In the genomic region with DNA sequence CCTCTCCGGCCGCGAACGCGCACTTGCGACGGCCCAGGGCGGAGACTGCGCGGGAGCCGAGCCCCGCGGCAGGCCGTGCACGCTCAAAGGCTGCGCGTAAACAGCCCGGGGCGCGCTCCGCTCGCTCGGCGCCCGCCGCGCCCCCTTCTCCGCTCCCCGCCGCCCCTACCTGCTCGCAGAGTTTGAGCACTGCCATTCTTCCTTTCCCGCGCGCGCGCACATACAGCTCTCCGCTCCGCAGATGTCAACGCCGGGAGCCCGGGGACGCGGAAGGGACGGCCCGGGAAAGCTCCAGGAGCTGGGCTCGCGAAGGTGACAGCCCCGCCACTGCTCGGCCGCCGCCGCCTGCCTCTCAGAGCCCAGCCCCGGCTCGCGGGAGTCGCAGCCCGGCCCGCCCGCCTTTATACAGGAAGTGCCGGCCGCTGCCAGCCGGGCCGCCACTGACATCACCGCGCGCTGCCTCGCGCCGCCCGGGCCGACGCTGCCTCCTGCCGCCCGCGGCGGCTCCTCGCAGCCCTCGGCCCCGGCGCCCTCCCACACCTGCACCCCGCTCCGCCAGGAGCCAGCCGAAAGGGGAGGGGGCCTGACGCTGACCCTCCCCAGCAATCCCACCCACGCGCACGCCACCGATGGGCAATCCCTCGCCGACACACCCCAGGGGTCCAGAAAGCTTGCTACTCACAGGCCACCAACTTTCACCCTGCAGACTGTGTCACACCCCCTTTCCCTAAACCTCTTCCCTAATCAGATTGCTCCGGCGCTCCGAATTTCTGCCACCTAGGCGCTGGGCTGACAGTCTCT, we compare ENCODE assay signal across 8 mouse cellular contexts. TPM values are rescaled to one million over a fixed set of nuclear protein-coding genes. Genes with fewer than 3 reads are reported as not detected.
A peak's percentile ranks its signal among the peaks of the same experiment; 100 is the strongest.
DNase-seq lines count a peak whose midpoint lies in the region; ATAC-seq lines count a peak whose summit lies in the region.

TSS of gene Ankrd44 (minus strand) at position 417 of the 801 bp plus-strand sequence.

- peak within 1 kb of the TSS; percentile 91 for H3K27ac ChIP-seq in forebrain, embryonic 13.5 days
- H3K27ac ChIP-seq in heart, embryonic 16.5 days (ENCODE audit: low read length) = peak within 1 kb of the TSS; percentile 86
- peak within 1 kb of the TSS; percentile 60 for H3K27ac ChIP-seq in liver, embryonic 16.5 days (ENCODE audit: low read length)
- H3K27ac ChIP-seq in neural tube, embryonic 11.5 days (ENCODE audit: low read depth, low read length) = peak within 1 kb of the TSS; percentile 65; the same call in 1 of the 2 replicates
- H3K27ac ChIP-seq in stomach, embryonic 15.5 days = peak within 1 kb of the TSS; percentile 89

- H3K4me1 ChIP-seq in forebrain, embryonic 13.5 days = peaks cover 22% of the 10 kb centered on the region
- peaks cover 35% of the 10 kb centered on the region for H3K4me1 ChIP-seq in heart, embryonic 16.5 days (ENCODE audit: control insufficient read depth, insufficient read depth, low read length)
- peaks cover 13% of the 10 kb centered on the region for H3K4me1 ChIP-seq in liver, embryonic 16.5 days (ENCODE audit: control insufficient read depth, low read depth, low read length)
- 0 out of 2 replicates have a peak, but pooled peaks cover 3% of the 10 kb centered on the region for H3K4me1 ChIP-seq in neural tube, embryonic 11.5 days (ENCODE audit: control insufficient read depth, insufficient read depth, low read length)
- H3K4me1 ChIP-seq in stomach, embryonic 15.5 days = peaks cover 16% of the 10 kb centered on the region

- H3K4me2 ChIP-seq in forebrain, embryonic 13.5 days = peak within 1 kb of the TSS; percentile 67
- H3K4me2 ChIP-seq in heart, embryonic 16.5 days (ENCODE audit: low read depth, low read length) = peak within 1 kb of the TSS; percentile 99
- peak within 1 kb of the TSS; percentile 90 for H3K4me2 ChIP-seq in liver, embryonic 16.5 days (ENCODE audit: low read depth, low read length)
- H3K4me2 ChIP-seq in neural tube, embryonic 11.5 days (ENCODE audit: low read depth) = peak within 1 kb of the TSS; percentile 53
- peak within 1 kb of the TSS; percentile 97 for H3K4me2 ChIP-seq in stomach, embryonic 15.5 days

- ATAC-seq in forebrain, embryonic 13.5 days = peak; percentile 95
- ATAC-seq in heart, embryonic 16.5 days (replicated peaks; ENCODE audit: extremely low read depth, insufficient read depth, low FRiP score) = peak; percentile 91
- peak; percentile 86 for ATAC-seq in liver, embryonic 16.5 days (ENCODE audit: low read depth)
- peak; percentile 91 for ATAC-seq in neural tube, embryonic 11.5 days (ENCODE audit: insufficient read depth, low FRiP score, low TSS enrichment)
- peak; percentile 86 for ATAC-seq in stomach, embryonic 15.5 days (ENCODE audit: insufficient read depth, low FRiP score, low read depth)

- H3K27me3 ChIP-seq in forebrain, embryonic 13.5 days = no peaks in the 10 kb centered on the region
- no peaks in the 10 kb centered on the region for H3K27me3 ChIP-seq in heart, embryonic 16.5 days (ENCODE audit: control insufficient read depth, insufficient read depth, low read length)
- H3K27me3 ChIP-seq in liver, embryonic 16.5 days (ENCODE audit: control insufficient read depth, insufficient read depth, low read depth, low read length) = peaks cover 25% of the 10 kb centered on the region
- H3K27me3 ChIP-seq in neural tube, embryonic 11.5 days (ENCODE audit: control insufficient read depth, insufficient read depth, low read length) = no peaks in the 10 kb centered on the region
- no peaks in the 10 kb centered on the region for H3K27me3 ChIP-seq in stomach, embryonic 15.5 days (replicated peaks)

- H3K9ac ChIP-seq in forebrain, embryonic 13.5 days = peak within 1 kb of the TSS; percentile 88
- peak within 1 kb of the TSS; percentile 93 for H3K9ac ChIP-seq in heart, embryonic 16.5 days (ENCODE audit: low read length)
- H3K9ac ChIP-seq in liver, embryonic 16.5 days (ENCODE audit: low read depth, low read length) = peak within 1 kb of the TSS; percentile 69
- peak within 1 kb of the TSS; percentile 69 for H3K9ac ChIP-seq in neural tube, embryonic 11.5 days (ENCODE audit: low read length)
- peak within 1 kb of the TSS; percentile 84 for H3K9ac ChIP-seq in stomach, embryonic 15.5 days

- peak; percentile 78 to 79 for DNase-seq in CD8-positive naive resting alpha-beta T cell, adult 2 months (ENCODE audit: low read depth in 2 of 2, low spot score in 2 of 2)
- peak; percentile 21 for DNase-seq in c-Kit-positive CD71-positive TER-119-positive erythroid progenitor cells, embryonic 14.5 days (ENCODE audit: low spot score)
- DNase-seq in kidney, postnatal 25 days = peak; percentile 86 to 92
- DNase-seq in neural tube, embryonic 11.5 days (ENCODE audit: low spot score) = peak; percentile 85

- no peaks in the 10 kb centered on the region for H3K9me3 ChIP-seq in forebrain, embryonic 13.5 days (replicated peaks)
- H3K9me3 ChIP-seq in heart, embryonic 16.5 days (replicated peaks; ENCODE audit: control insufficient read depth, low read length) = no peaks in the 10 kb centered on the region
- H3K9me3 ChIP-seq in liver, embryonic 16.5 days (replicated peaks; ENCODE audit: control insufficient read depth, low read length) = no peaks in the 10 kb centered on the region
- H3K9me3 ChIP-seq in neural tube, embryonic 11.5 days (ENCODE audit: control insufficient read depth, low read length) = no peaks in the 10 kb centered on the region
- H3K9me3 ChIP-seq in stomach, embryonic 15.5 days = no peaks in the 10 kb centered on the region

- H3K4me3 ChIP-seq in forebrain, embryonic 13.5 days = peak within 1 kb of the TSS; percentile 80
- H3K4me3 ChIP-seq in heart, embryonic 16.5 days (ENCODE audit: low read length) = peak within 1 kb of the TSS; percentile 93
- H3K4me3 ChIP-seq in liver, embryonic 16.5 days (ENCODE audit: low read depth, low read length) = peak within 1 kb of the TSS; percentile 70
- peak within 1 kb of the TSS; percentile 68 for H3K4me3 ChIP-seq in neural tube, embryonic 11.5 days (ENCODE audit: low read depth, low read length)
- H3K4me3 ChIP-seq in stomach, embryonic 15.5 days (replicated peaks) = peak within 1 kb of the TSS; percentile 89

- H3K36me3 ChIP-seq in forebrain, embryonic 13.5 days (ENCODE audit: poor library complexity, severe bottlenecking) = no peaks in the 10 kb centered on the region
- H3K36me3 ChIP-seq in heart, embryonic 16.5 days (ENCODE audit: control insufficient read depth, insufficient read depth) = no peaks in the 10 kb centered on the region
- H3K36me3 ChIP-seq in liver, embryonic 16.5 days (ENCODE audit: control insufficient read depth, insufficient read depth) = no peaks in the 10 kb centered on the region
- no peaks in the 10 kb centered on the region for H3K36me3 ChIP-seq in neural tube, embryonic 11.5 days (ENCODE audit: control insufficient read depth, insufficient read depth, low read length)
- H3K36me3 ChIP-seq in stomach, embryonic 15.5 days = no peaks in the 10 kb centered on the region

- WGBS in forebrain, embryonic 13.5 days = under 1% methylated on average over 62 of the region's 94 CpGs
- under 1% methylated on average over 85 of the region's 94 CpGs for WGBS in heart, embryonic 16.5 days
- under 1% methylated on average over 89 of the region's 94 CpGs for WGBS in liver, embryonic 16.5 days (ENCODE audit: insufficient replicate concordance)
- under 1% methylated on average over 69 of the region's 94 CpGs for WGBS in neural tube, embryonic 11.5 days
- under 1% methylated on average over 62 of the region's 94 CpGs for WGBS in stomach, embryonic 15.5 days

RNA-seq across cellular contexts. Expression of gene Ankrd44, which starts in this region (rescaled TPM):
- 15.7 and 16.6 TPM in 2 replicates for polyA plus RNA-seq in forebrain, embryonic 13.5 days (2015; fragmentation: Nextera tagmentation; extraction: Ambion mirVana)
- 8.7 and 11.4 TPM in 2 replicates for polyA plus RNA-seq in heart, embryonic 16.5 days (2015; fragmentation: Nextera tagmentation; extraction: Ambion mirVana)
- polyA plus RNA-seq in liver, embryonic 16.5 days (2015; fragmentation: Nextera tagmentation; extraction: Ambion mirVana) = 4.8 and 4.9 TPM in 2 replicates
- 13.3 and 14.5 TPM in 2 replicates for polyA plus RNA-seq in neural tube, embryonic 11.5 days (2014; fragmentation: Nextera tagmentation; extraction: Ambion mirVana)
- polyA plus RNA-seq in stomach, embryonic 15.5 days (2015; fragmentation: Nextera tagmentation; extraction: Ambion mirVana) = 11.2 and 11.8 TPM in 2 replicates

Comparison
In these comparisons a context has a peak if more than half of its experiments do, and no peak if none do; other contexts are left out.
1. Peak in every context shown above with its lines: DNase-seq, ATAC-seq, H3K4me3 ChIP-seq and H3K27ac ChIP-seq.
2. DNase-seq: peak in every context shown above with its lines; median percentile 89 in kidney, postnatal 25 days; 85 in neural tube, embryonic 11.5 days; 78 in CD8-positive naive resting alpha-beta T cell, adult 2 months; 21 in c-Kit-positive CD71-positive TER-119-positive erythroid progenitor cells, embryonic 14.5 days.